Mouse (Mus musculus) stomach, postnatal 0 days (tissue): ENCODE results near the gene Iglon5.

Experiments
- CTCF ChIP-seq: IDR thresholded peaks from 2 replicates; pipeline ENCODE4 v1.5.1; 2016; ENCODE audit warnings: antibody characterized with exemption, low read depth, mild to moderate bottlenecking, moderate library complexity
- EP300 ChIP-seq: optimal IDR thresholded peaks from 2 replicates; pipeline ENCODE3; 2016; ENCODE audit warnings: antibody characterized with exemption

GRCm38 (mm10) chr7:43465344-43466098 lies 24.4 kb downstream of the Iglon5 start:
- TF ChIP-seq CTCF (peak; percentile 63), EP300 (no peak)
